Mouse (Mus musculus): ENCODE results near the gene Rnf169. TPM values are rescaled to one million over a fixed set of nuclear protein-coding genes. Genes with fewer than 3 reads are reported as not detected.

Rnf169 gene
- polyA plus RNA-seq, 1 experiment: 1.6 TPM

DNA sequence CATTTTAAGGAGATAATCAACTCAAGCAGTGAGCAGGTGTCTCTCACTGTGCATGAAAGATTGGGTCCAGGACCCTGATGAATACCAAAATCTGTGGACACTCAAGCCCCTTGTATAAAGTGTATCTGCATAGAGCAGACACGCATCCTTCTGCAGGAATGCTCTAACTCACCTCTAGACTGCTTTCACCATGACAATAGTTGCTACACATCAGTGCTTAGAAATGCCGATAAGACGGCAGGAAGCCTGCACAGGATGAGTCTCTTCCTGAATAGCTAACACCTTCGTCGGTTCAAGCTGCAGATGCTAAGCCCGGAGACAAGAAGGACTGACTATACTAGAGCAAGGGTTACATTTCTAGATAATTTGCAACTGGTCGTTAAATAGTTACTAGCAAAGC is 14.9 kb upstream of the Rnf169 start:
- Histone ChIP-seq H3K36me3 (ENCODE audit: control insufficient read depth, insufficient read depth, low read length) (no peaks in the 10 kb centered on the region), H3K27ac (ENCODE audit: control insufficient read depth, insufficient read depth, low read depth, low read length) (no peak overlapping the region), H3K27me3 (ENCODE audit: control insufficient read depth, insufficient read depth, low read length) (no peaks in the 10 kb centered on the region), H3K4me1 (ENCODE audit: control insufficient read depth, insufficient read depth, low read length) (peaks cover 3% of the 10 kb centered on the region), H3K4me3 (ENCODE audit: control insufficient read depth, low read depth, low read length) (no peak overlapping the region)
- TF ChIP-seq POLR2A (IDR thresholded peaks at IDR 0.05; ENCODE audit: control insufficient read depth, low read depth, low read length): no peak
- no peak for TF ChIP-seq CTCF (IDR thresholded peaks at IDR 0.05; ENCODE audit: control insufficient read depth, insufficient read depth, insufficient replicate concordance, low read depth, low read length)

DNA sequence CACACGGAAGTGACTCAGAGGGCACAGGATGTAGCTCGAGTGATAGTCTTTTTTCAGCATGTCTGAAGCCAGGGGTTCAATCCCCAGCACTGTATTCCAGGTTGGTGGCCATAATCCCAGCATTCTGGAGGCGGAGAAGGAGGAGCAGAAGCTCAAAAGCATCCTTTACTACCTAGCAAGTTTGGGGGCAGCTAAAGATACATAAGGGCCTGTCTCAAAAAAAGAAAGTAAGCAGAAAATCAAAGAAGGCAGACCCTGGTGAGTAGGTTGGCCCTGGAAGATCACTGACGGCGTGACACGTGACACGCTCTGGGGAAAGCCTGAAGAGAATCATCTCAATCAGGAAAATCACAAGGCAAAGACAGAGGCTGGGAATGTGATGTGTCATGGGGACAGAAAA is 12.9 kb upstream of the Rnf169 start:
- Histone ChIP-seq H3K36me3 (ENCODE audit: control insufficient read depth, insufficient read depth, low read length) (no peaks in the 10 kb centered on the region), H3K4me3 (ENCODE audit: control insufficient read depth, low read depth, low read length) (no peak overlapping the region), H3K27ac (ENCODE audit: control insufficient read depth, insufficient read depth, low read depth, low read length) (no peak overlapping the region), H3K27me3 (ENCODE audit: control insufficient read depth, insufficient read depth, low read length) (no peaks in the 10 kb centered on the region), H3K4me1 (ENCODE audit: control insufficient read depth, insufficient read depth, low read length) (peaks cover 5% of the 10 kb centered on the region)
- TF ChIP-seq CTCF (IDR thresholded peaks at IDR 0.05; ENCODE audit: control insufficient read depth, insufficient read depth, insufficient replicate concordance, low read depth, low read length): no peak
- no peak for TF ChIP-seq POLR2A (IDR thresholded peaks at IDR 0.05; ENCODE audit: control insufficient read depth, low read depth, low read length)

DNA sequence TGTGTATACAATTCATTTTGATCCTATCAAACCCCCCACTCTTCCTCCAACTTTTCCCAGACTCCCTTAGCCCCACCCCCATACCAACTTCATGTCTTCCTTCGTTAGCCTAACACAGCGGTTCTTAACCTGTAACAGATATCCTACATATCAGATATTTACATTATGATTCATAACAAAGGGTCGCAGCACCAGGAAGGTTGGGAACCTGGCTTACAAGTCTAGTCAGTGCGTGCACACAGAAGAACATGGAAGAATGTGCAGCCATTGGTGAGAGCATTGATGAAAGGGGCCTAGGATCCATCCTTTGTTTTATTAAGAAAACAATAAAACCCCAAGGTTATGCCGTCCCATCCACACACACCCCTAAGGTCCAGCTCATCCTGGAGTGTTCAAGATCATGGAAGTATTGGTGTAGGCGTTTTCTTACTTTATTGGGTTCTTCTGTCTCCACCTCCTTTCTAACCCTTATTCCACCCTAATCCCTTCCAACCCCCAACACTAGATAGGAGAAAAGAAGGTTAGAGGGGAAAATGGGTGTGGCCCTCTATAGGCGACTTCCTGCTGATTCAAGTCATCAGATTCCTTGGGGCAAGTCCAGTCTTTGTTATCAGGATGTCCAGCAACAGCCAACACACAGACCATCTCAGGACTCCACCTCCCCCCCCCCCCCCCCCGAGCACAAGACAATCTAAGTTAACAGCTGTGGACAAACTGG is 10.9 kb upstream of the Rnf169 start:
- Histone ChIP-seq H3K36me3 (ENCODE audit: control insufficient read depth, insufficient read depth, low read length) (no peaks in the 10 kb centered on the region), H3K27me3 (ENCODE audit: control insufficient read depth, insufficient read depth, low read length) (no peaks in the 10 kb centered on the region), H3K4me1 (ENCODE audit: control insufficient read depth, insufficient read depth, low read length) (peaks cover 5% of the 10 kb centered on the region), H3K27ac (ENCODE audit: control insufficient read depth, insufficient read depth, low read depth, low read length) (no peak overlapping the region), H3K4me3 (ENCODE audit: control insufficient read depth, low read depth, low read length) (no peak overlapping the region)
- TF ChIP-seq POLR2A (IDR thresholded peaks at IDR 0.05; ENCODE audit: control insufficient read depth, low read depth, low read length) (no peak), CTCF (IDR thresholded peaks at IDR 0.05; ENCODE audit: control insufficient read depth, insufficient read depth, insufficient replicate concordance, low read depth, low read length) (no peak)

- peaks cover 5% of the 10 kb centered on the region for H3K4me1 ChIP-seq (ENCODE audit: control insufficient read depth, insufficient read depth, low read length)
- TF ChIP-seq POLR2A (IDR thresholded peaks at IDR 0.05; ENCODE audit: control insufficient read depth, low read depth, low read length) (no peak), CTCF (IDR thresholded peaks at IDR 0.05; ENCODE audit: control insufficient read depth, insufficient read depth, insufficient replicate concordance, low read depth, low read length) (no peak)
- peak overlapping the region; percentile 61; the same call in 1 of the 2 replicates for H3K4me3 ChIP-seq (ENCODE audit: control insufficient read depth, low read depth, low read length)
- H3K36me3 ChIP-seq (ENCODE audit: control insufficient read depth, insufficient read depth, low read length): no peaks in the 10 kb centered on the region
- no peak overlapping the region for H3K27ac ChIP-seq (ENCODE audit: control insufficient read depth, insufficient read depth, low read depth, low read length)
- H3K27me3 ChIP-seq (ENCODE audit: control insufficient read depth, insufficient read depth, low read length): no peaks in the 10 kb centered on the region
These were observed 9.9 kb upstream of the Rnf169 start for GRCm38 (mm10) chr7:99989844-99990760.

GRCm38 (mm10) chr7:99988725-99989124 is 8.5 kb upstream of the Rnf169 start:
- H3K4me3 ChIP-seq (ENCODE audit: control insufficient read depth, low read depth, low read length): no peak overlapping the region
- H3K27me3 ChIP-seq (ENCODE audit: control insufficient read depth, insufficient read depth, low read length): no peaks in the 10 kb centered on the region
- TF ChIP-seq CTCF (IDR thresholded peaks at IDR 0.05; ENCODE audit: control insufficient read depth, insufficient read depth, insufficient replicate concordance, low read depth, low read length) (peak; percentile 82), POLR2A (IDR thresholded peaks at IDR 0.05; ENCODE audit: control insufficient read depth, low read depth, low read length) (no peak)
- no peaks in the 10 kb centered on the region for H3K36me3 ChIP-seq (ENCODE audit: control insufficient read depth, insufficient read depth, low read length)
- H3K27ac ChIP-seq (ENCODE audit: control insufficient read depth, insufficient read depth, low read depth, low read length): no peak overlapping the region
- H3K4me1 ChIP-seq (ENCODE audit: control insufficient read depth, insufficient read depth, low read length): peaks cover 5% of the 10 kb centered on the region

- no peak overlapping the region for H3K27ac ChIP-seq (ENCODE audit: control insufficient read depth, insufficient read depth, low read depth, low read length)
- no peaks in the 10 kb centered on the region for H3K36me3 ChIP-seq (ENCODE audit: control insufficient read depth, insufficient read depth, low read length)
- TF ChIP-seq CTCF (IDR thresholded peaks at IDR 0.05; ENCODE audit: control insufficient read depth, insufficient read depth, insufficient replicate concordance, low read depth, low read length): no peak
- TF ChIP-seq POLR2A (IDR thresholded peaks at IDR 0.05; ENCODE audit: control insufficient read depth, low read depth, low read length): no peak
- peaks cover 13% of the 10 kb centered on the region; the same call in 1 of the 2 replicates for H3K4me1 ChIP-seq (ENCODE audit: control insufficient read depth, insufficient read depth, low read length)
- no peak overlapping the region for H3K4me3 ChIP-seq (ENCODE audit: control insufficient read depth, low read depth, low read length)
- no peaks in the 10 kb centered on the region for H3K27me3 ChIP-seq (ENCODE audit: control insufficient read depth, insufficient read depth, low read length)
These were observed 2.3 kb upstream of the Rnf169 start for GRCm38 (mm10) chr7:99982256-99983242.
